Mouse (Mus musculus): ENCODE measurements around the gene Hnf1a. TPM values are rescaled to one million over a fixed set of nuclear protein-coding genes. Genes with fewer than 3 reads are reported as not detected.
A peak's percentile ranks its signal among the peaks of the same experiment; 100 is the strongest.

Hnf1a gene
- polyA plus RNA-seq, 1 experiment from 2014 or later, result not detected

DNA sequence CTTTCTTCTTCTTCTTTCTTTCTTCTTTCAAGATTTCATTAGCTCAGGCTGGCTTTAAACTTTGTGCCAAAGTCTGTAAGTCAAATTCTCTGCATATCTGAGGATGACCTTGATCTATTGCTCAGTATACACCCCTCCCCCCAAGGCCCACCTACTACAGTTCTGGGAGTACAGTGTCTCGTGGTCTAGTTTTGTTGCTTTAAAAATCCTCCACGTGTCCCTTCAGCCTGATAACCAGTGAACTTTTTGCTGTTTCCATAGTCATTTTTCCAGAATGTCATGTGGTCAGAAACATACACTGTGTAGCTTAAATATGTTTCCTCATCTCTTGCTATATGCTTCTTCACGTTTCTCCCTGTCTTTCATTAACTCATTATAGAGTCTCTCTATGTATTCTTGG lies 39.1 kb upstream of the Hnf1a start:
- no peak overlapping the region for H3K4me3 ChIP-seq (ENCODE audit: low read depth, low read length)

DNA sequence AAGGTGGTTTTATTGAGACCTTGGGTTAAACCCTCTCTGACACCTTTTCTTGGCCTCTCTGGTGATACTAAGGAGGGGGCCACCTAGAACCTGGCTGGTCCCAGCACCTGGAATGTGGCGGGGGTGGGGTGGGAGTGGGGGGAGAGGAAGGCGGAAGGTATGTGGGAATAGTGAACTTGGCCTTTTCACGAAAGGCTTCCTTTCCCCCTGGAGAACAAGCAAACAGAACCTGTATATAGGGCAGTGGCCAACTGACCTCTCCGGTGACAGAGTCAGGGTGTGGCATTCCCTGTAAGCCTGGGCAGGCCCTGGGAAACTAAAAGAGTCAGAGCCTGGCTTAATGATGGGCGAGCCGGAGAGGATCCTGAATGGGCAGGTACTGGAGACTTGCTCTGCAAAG lies 38.2 kb upstream of the Hnf1a start:
- H3K27ac ChIP-seq (ENCODE audit: low read depth, low read length), result no peak overlapping the region
- WGBS, result 98% methylated on average over 6 of the region's 6 CpGs
- no peaks in the 10 kb centered on the region for H3K36me3 ChIP-seq (ENCODE audit: control insufficient read depth, insufficient read depth, low read length)
- no peak overlapping the region for H3K4me3 ChIP-seq (ENCODE audit: low read depth, low read length)
- H3K4me2 ChIP-seq (ENCODE audit: low read length), result no peak overlapping the region
- peaks cover 18% of the 10 kb centered on the region for H3K4me1 ChIP-seq (ENCODE audit: control insufficient read depth, insufficient read depth, low read length)
- DNase-seq (ENCODE audit: low spot score) (no peak), ATAC-seq (no peak)
- no peak overlapping the region for H3K9ac ChIP-seq (ENCODE audit: low read length)
- no peaks in the 10 kb centered on the region for H3K9me3 ChIP-seq (replicated peaks; ENCODE audit: control insufficient read depth, low read length)
- H3K27me3 ChIP-seq (replicated peaks; ENCODE audit: control insufficient read depth, insufficient read depth, low read length), result no peaks in the 10 kb centered on the region

More for the DNA sequence above, 39.1 kb upstream of the Hnf1a start:
- peak overlapping the region; percentile 99; the same call in 1 of the 2 replicates for H3K9ac ChIP-seq (ENCODE audit: low read length)
- H3K4me1 ChIP-seq (ENCODE audit: control insufficient read depth, insufficient read depth, low read length), result peaks cover 18% of the 10 kb centered on the region
- 57% methylated on average over 3 of the region's 3 CpGs for WGBS
- ATAC-seq (no peak), DNase-seq (ENCODE audit: low spot score) (no peak)
- peak overlapping the region; percentile 91 for H3K4me2 ChIP-seq (ENCODE audit: low read length)
- H3K27me3 ChIP-seq (replicated peaks; ENCODE audit: control insufficient read depth, insufficient read depth, low read length), result no peaks in the 10 kb centered on the region
- H3K36me3 ChIP-seq (ENCODE audit: control insufficient read depth, insufficient read depth, low read length), result no peaks in the 10 kb centered on the region
- no peaks in the 10 kb centered on the region for H3K9me3 ChIP-seq (replicated peaks; ENCODE audit: control insufficient read depth, low read length)
- H3K27ac ChIP-seq (ENCODE audit: low read depth, low read length), result no peak overlapping the region

DNA sequence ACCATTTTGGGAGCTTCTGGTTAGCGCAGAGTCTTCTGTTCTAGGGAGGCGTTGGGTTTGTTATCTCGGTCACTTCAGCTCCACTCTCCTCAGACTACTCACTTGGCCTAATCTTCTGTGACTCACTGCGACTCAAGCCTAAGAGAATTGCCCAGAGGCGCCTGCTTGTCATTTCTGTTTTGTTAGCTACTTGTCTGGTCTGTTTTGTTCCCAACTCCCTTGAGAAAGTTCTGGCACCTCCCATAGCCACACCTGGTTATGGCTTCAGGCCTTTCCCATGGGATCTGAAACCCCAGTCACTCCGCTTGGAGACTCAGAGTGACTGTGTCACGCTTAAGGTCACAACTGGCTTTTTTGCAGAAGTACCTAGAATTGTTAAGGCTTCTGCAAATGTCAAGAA lies 37.4 kb upstream of the Hnf1a start:
- Histone ChIP-seq H3K36me3 (ENCODE audit: control insufficient read depth, insufficient read depth, low read length) (no peaks in the 10 kb centered on the region), H3K9me3 (replicated peaks; ENCODE audit: control insufficient read depth, low read length) (no peaks in the 10 kb centered on the region), H3K4me3 (ENCODE audit: low read depth, low read length) (no peak overlapping the region), H3K27ac (ENCODE audit: low read depth, low read length) (no peak overlapping the region), H3K4me2 (ENCODE audit: low read length) (no peak overlapping the region), H3K27me3 (replicated peaks; ENCODE audit: control insufficient read depth, insufficient read depth, low read length) (no peaks in the 10 kb centered on the region), H3K4me1 (ENCODE audit: control insufficient read depth, insufficient read depth, low read length) (peaks cover 15% of the 10 kb centered on the region), H3K9ac (ENCODE audit: low read length) (no peak overlapping the region)
- ATAC-seq (no peak), DNase-seq (ENCODE audit: low spot score) (no peak)
- WGBS, result 93% methylated on average over 7 of the region's 7 CpGs

DNA sequence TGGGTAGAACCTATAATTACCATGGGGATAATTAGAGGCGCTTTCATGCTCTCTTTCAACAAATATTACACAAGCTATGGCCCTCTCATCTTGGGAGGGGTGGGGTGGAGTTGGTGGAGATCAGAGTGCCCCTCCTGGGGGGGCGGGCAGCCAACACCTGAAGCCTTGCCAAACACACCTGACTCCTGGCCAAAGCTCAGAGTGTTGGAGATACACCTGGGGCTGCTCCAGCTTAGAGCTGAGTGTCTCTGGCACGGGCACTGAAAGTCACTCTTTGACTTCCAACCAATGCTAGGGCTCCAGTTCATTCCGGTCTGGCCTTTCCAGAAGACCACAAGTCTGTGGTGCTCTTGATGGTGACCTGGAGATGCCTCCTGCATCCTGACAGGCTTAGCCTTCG lies 36.9 kb upstream of the Hnf1a start:
- 86% methylated on average over 5 of the region's 5 CpGs for WGBS
- Histone ChIP-seq H3K4me1 (ENCODE audit: control insufficient read depth, insufficient read depth, low read length) (peaks cover 9% of the 10 kb centered on the region), H3K9me3 (replicated peaks; ENCODE audit: control insufficient read depth, low read length) (no peaks in the 10 kb centered on the region), H3K27ac (ENCODE audit: low read depth, low read length) (no peak overlapping the region), H3K36me3 (ENCODE audit: control insufficient read depth, insufficient read depth, low read length) (no peaks in the 10 kb centered on the region), H3K4me3 (ENCODE audit: low read depth, low read length) (no peak overlapping the region), H3K4me2 (ENCODE audit: low read length) (no peak overlapping the region), H3K9ac (ENCODE audit: low read length) (no peak overlapping the region), H3K27me3 (replicated peaks; ENCODE audit: control insufficient read depth, insufficient read depth, low read length) (no peaks in the 10 kb centered on the region)
- DNase-seq (ENCODE audit: low spot score) (no peak), ATAC-seq (no peak)

DNA sequence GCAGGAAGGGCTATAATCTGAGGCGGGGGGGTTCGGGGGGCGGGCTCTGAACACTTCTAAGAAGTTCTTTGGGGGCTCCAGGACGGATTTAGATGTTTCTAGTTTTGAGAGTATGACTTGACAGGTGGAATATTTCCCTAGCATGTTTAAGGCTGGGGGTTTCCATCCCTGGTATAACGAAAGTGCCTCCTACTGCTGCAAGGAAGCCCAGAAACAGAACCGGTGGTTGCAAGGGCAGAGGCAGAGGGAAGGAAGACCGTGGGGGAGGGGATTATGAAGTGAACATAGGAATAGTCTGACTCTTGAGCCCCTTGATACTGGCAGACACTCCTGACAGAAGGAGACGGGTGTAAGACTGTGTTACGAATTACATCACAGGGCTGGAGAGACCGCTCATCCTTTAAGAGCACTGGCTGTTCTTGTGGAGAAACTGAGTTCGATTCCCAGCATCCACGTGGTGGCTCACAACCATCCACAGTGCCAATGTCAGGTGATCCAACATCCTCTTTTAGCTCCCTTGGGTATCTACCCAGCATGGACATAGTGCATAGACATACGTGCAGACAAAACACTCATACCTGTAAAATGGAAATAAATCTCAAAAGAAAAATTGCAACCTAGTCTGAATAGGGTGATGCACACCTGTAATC lies 32.5 kb upstream of the Hnf1a start:
- H3K9ac ChIP-seq (ENCODE audit: low read length), result no peak overlapping the region
- no peak overlapping the region for H3K4me3 ChIP-seq (ENCODE audit: low read depth, low read length)
- H3K4me1 ChIP-seq (ENCODE audit: control insufficient read depth, insufficient read depth, low read length), result no peaks in the 10 kb centered on the region
- WGBS, result 80% methylated on average over 13 of the region's 13 CpGs
- no peak overlapping the region for H3K27ac ChIP-seq (ENCODE audit: low read depth, low read length)
- DNase-seq (ENCODE audit: low spot score) (no peak), ATAC-seq (no peak)
- H3K4me2 ChIP-seq (ENCODE audit: low read length), result no peak overlapping the region
- H3K36me3 ChIP-seq (ENCODE audit: control insufficient read depth, insufficient read depth, low read length), result no peaks in the 10 kb centered on the region
- H3K9me3 ChIP-seq (replicated peaks; ENCODE audit: control insufficient read depth, low read length), result no peaks in the 10 kb centered on the region
- H3K27me3 ChIP-seq (replicated peaks; ENCODE audit: control insufficient read depth, insufficient read depth, low read length), result no peaks in the 10 kb centered on the region

DNA sequence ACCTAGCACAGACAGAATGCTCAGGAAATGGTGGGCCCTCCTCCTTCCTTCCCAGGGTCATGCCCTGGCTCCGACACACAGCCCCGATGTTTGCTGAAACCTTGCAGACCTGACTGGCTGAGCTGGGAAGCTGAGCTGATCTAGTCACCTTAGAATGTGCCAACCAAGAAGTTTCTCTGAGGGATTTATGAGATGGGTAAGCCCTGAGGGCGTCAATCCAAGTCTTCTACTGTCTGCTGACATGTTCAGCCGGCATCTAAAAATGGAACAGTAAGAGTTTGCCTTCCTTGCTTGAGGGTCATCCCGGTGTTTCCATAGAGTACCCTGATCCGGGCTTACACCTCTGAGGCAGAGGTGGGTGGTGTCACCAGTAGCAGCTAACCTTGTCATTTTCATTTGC lies 31.9 kb upstream of the Hnf1a start:
- Histone ChIP-seq H3K9ac (ENCODE audit: low read length) (no peak overlapping the region), H3K9me3 (replicated peaks; ENCODE audit: control insufficient read depth, low read length) (no peaks in the 10 kb centered on the region), H3K4me2 (ENCODE audit: low read length) (no peak overlapping the region), H3K4me1 (ENCODE audit: control insufficient read depth, insufficient read depth, low read length) (no peaks in the 10 kb centered on the region), H3K36me3 (ENCODE audit: control insufficient read depth, insufficient read depth, low read length) (no peaks in the 10 kb centered on the region), H3K27me3 (replicated peaks; ENCODE audit: control insufficient read depth, insufficient read depth, low read length) (no peaks in the 10 kb centered on the region), H3K27ac (ENCODE audit: low read depth, low read length) (no peak overlapping the region), H3K4me3 (ENCODE audit: low read depth, low read length) (no peak overlapping the region)
- DNase-seq (ENCODE audit: low spot score), result no peak
- ATAC-seq, result no peak
- WGBS, result 82% methylated on average over 6 of the region's 6 CpGs

DNA sequence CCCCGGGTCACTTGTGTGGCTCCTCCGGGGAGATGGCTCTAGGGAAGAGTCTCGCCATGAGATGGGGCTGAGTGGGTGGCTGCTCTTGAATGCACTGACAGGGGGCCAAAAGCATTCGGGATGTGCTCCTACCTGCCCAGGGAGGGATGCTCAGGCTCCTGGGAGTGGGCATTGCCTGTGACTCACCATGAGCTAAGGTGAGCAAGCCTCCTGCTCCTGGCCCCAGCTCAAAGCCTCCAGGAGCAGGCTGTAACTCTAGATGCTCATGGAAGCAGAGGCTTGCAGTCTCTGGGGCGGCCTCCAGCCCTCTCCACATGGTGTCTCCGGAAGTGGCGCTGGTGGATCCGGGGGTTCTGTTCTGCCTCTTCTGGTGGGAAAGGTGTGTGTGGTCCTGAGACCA lies 30.6 kb upstream of the Hnf1a start:
- Histone ChIP-seq H3K4me3 (ENCODE audit: low read depth, low read length) (no peak overlapping the region), H3K9me3 (replicated peaks; ENCODE audit: control insufficient read depth, low read length) (no peaks in the 10 kb centered on the region), H3K27me3 (replicated peaks; ENCODE audit: control insufficient read depth, insufficient read depth, low read length) (no peaks in the 10 kb centered on the region), H3K36me3 (ENCODE audit: control insufficient read depth, insufficient read depth, low read length) (no peaks in the 10 kb centered on the region), H3K4me2 (ENCODE audit: low read length) (no peak overlapping the region), H3K27ac (ENCODE audit: low read depth, low read length) (no peak overlapping the region), H3K9ac (ENCODE audit: low read length) (no peak overlapping the region), H3K4me1 (ENCODE audit: control insufficient read depth, insufficient read depth, low read length) (no peaks in the 10 kb centered on the region)
- no peak for ATAC-seq
- 77% methylated on average over 8 of the region's 8 CpGs for WGBS
- no peak for DNase-seq (ENCODE audit: low spot score)

DNA sequence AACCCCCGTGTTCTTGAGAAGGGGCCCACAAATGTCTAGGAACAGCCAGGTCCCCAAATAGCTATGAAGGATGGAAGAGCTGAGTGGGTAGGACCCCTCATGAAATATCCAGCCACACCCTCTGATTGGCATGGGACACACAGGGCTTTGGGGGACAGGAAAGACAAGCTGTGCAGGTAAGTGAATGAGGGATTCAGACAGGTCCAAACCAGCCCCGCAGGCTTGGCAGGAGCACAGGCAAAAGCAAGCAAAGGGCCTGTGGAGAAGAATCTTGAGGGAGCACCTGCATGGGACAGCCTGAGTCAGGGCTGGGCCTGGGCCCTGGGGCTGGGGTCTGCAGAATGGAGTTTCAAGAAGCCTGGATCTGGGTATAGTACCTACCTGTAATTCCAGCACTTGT lies 29.6 kb upstream of the Hnf1a start:
- Histone ChIP-seq H3K36me3 (ENCODE audit: control insufficient read depth, insufficient read depth, low read length) (no peaks in the 10 kb centered on the region), H3K9ac (ENCODE audit: low read length) (no peak overlapping the region), H3K27ac (ENCODE audit: low read depth, low read length) (no peak overlapping the region), H3K27me3 (replicated peaks; ENCODE audit: control insufficient read depth, insufficient read depth, low read length) (no peaks in the 10 kb centered on the region), H3K4me3 (ENCODE audit: low read depth, low read length) (no peak overlapping the region), H3K9me3 (replicated peaks; ENCODE audit: control insufficient read depth, low read length) (no peaks in the 10 kb centered on the region), H3K4me1 (ENCODE audit: control insufficient read depth, insufficient read depth, low read length) (no peaks in the 10 kb centered on the region), H3K4me2 (ENCODE audit: low read length) (no peak overlapping the region)
- DNase-seq (ENCODE audit: low spot score) (no peak), ATAC-seq (no peak)
- WGBS, result 97% methylated on average over 2 of the region's 2 CpGs

DNA sequence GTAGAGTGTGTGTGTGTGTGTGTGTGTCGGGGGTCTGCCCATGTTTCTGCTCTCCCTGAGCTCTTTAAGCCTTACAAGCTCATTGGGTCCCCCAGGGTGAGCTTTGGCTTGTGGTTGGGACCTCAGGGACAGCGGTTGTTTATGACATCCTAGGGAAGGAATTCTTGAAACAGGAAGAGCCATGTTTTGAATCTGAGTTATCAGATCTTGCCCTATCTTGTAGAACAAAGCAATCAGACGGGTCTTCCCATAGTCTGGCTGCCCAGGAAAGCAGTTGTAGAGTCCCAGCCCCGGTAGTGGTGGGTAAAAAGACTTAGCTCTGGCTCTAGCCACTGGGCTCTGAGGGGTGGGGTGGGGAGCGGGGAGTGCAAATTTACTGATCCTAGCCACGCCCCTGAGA lies 26.4 kb upstream of the Hnf1a start:
- no peaks in the 10 kb centered on the region for H3K36me3 ChIP-seq (ENCODE audit: control insufficient read depth, insufficient read depth, low read length)
- H3K4me1 ChIP-seq (ENCODE audit: control insufficient read depth, insufficient read depth, low read length), result no peaks in the 10 kb centered on the region
- DNase-seq (ENCODE audit: low spot score) (no peak), ATAC-seq (no peak)
- H3K4me2 ChIP-seq (ENCODE audit: low read length), result no peak overlapping the region
- H3K9ac ChIP-seq (ENCODE audit: low read length), result no peak overlapping the region
- no peak overlapping the region for H3K27ac ChIP-seq (ENCODE audit: low read depth, low read length)
- H3K9me3 ChIP-seq (replicated peaks; ENCODE audit: control insufficient read depth, low read length), result no peaks in the 10 kb centered on the region
- no peaks in the 10 kb centered on the region for H3K27me3 ChIP-seq (replicated peaks; ENCODE audit: control insufficient read depth, insufficient read depth, low read length)
- 78% methylated on average over 6 of the region's 6 CpGs for WGBS
- no peak overlapping the region for H3K4me3 ChIP-seq (ENCODE audit: low read depth, low read length)

Data from forebrain, embryonic 14.5 days (tissue).